Mouse (Mus musculus) left cerebral cortex, postnatal 10 days (tissue): ENCODE results near the gene Rgma. TPM values are rescaled to one million over a fixed set of nuclear protein-coding genes. Genes with fewer than 3 reads are reported as not detected.
A peak's percentile ranks its signal among the peaks of the same experiment; 100 is the strongest.

Experiments used
- DNase-seq, 2 experiments: peaks; one replicate each; pipeline ENCODE4 v3.0.0; 2021 to 2022; ENCODE audit warnings: low spot score in 2 of 2, mixed read lengths in 1 of 2; ENCODE audit errors: extremely low spot score in 1 of 2
- intact Hi-C: fragments of 180-260 bp; cut with DNase I; formaldehyde crosslinking; loops from one replicate; pipeline ENCODE4 v1.15.1; 2025
- total RNA-seq, 2 experiments: library from RNA; stranded (reverse); gene quantifications; 2 replicates each; pipeline ENCODE4 v1.2.3; 2021

Rgma gene
- total RNA-seq, 2 experiments from 2014 or later: 151 to 153 TPM

DNA sequence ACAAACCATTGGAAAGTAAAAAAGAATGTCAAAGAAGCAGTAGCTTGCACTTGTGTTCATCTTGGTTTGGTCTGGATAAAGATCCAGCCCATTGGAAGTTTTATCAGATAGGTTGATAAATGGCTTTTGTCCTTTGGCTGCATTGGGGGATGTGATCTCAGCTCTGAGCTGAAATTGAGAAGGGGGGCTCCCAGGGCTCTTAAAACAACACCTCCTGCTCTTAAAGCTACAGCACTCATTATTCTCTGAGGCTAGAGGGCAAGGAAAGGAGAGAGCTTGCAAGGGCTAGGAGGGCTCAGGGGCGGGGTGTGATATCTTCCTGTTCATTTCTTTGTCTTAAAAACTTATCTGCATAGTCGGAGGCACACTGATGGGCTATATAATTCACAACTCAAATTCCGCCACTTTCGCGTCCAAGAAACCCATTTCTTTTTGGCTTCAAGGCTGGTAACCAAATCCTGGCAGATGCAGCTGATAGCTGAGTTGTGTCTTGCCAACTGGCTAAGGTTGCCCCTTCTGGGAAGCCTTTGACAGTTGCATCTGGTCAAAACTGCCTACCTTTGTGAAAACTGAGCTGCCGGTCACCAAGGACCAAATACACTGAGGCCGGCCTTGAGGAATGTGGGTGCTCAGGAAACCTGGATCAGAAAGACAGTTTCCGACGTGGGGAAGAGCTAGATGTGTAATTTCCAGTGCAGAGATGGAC is 18.2 kb downstream of the Rgma start:
- DNase-seq: no peak
- intact Hi-C loops: no loop called here

DNA sequence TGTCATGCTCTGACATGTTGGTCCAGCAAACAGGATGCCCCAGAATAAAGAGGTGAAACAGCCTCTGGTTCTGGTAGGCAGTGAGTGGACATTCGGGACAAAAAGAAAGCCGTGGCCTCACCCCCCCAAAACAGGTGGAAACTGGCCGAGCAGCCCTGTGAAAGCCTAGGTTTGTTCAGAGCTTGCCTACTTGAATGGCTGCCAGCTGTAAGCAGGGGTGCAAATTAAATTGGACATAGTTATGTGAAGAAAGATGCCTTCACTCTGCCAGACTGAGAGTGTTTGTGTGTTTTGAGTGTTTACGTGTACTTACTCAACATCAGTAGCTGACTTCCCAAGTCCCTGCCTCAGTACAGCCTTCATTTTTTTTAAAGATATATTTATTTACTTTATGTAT is 18.7 kb downstream of the Rgma start:
- intact Hi-C loops: no loop called here
- DNase-seq: no peak

DNA sequence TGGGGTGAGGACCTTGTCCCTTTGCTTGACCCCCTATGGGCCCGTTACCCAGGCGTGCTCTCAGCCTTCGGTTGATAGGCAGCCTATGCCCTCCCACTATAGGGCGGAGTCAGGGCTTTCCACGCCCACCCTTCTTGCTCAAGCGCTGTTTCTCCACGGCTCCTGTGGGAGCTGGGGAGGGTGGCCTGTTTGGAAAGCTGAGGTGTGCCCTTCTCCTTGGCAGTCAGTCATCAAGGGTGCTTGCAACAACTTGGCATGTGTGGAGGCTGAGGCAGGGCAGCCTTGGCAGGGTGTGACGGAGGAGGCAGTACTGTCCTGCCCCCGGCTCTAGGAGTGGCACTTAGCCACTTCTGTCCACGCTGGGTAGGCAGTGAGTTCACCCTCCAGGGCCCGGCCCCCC is 23.0 kb downstream of the Rgma start:
- intact Hi-C loops: no loop called here
- peak in 1 of 2 experiments; percentile 77 for DNase-seq

DNA sequence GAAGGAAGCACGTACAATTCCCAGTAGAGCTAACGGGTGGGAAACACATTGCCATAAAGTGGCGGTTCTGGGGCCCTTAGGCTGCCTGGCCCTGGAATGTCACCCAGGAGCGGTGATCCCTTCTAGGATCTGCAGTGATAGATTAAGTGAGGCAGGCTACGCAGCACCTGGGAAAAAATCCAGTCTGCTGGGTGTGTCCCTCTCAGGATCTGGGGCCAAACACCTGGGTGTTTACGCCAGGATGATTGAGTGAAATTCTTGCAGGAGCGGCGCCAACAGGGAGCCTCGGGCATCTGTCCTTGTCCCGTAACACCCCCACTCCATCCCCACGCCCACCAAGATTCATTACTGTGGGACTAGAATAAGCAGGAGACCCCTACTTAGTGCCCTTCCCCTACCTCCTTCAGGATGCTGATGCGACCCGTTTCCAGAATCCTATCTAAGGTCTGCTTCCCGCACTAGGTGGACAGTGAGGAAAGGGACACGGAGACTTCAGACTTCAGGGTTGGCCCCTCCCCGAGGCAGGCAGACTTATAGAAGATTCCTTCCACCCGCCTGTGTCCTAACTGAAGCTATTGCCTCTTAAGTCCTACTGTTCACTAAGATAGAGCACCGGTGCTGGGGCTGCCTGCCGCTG is 23.6 kb downstream of the Rgma start:
- intact Hi-C loops: no loop called here
- DNase-seq: no peak

DNA sequence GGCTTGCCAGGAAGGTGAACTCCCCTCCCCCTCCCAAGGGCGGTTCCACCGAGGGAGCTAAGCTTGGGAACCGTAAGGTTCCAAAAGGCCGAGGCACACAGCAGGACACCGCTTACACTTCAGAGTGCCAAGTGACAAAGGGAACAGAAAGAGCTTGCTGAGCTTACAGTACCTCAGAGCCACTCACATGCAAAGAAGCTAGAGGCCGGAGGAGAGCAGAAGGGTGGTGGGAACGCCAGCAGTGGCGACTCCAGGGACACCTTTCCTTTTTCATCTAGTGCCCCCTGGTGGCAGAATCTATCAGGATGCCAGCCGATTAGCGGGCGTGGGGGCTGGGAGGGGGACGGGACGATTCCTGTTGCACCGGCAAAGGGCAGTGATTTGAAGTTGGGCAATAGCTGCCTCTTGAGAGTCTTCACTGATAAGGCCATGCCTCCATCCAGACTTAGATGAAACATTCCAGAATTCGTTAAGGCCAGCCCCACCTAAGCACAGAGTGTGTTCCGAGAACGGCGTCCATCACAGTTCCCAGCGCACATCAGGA is 24.3 kb downstream of the Rgma start:
- intact Hi-C loops: no loop called here
- DNase-seq: peak in 1 of 2 experiments; percentile 85

DNA sequence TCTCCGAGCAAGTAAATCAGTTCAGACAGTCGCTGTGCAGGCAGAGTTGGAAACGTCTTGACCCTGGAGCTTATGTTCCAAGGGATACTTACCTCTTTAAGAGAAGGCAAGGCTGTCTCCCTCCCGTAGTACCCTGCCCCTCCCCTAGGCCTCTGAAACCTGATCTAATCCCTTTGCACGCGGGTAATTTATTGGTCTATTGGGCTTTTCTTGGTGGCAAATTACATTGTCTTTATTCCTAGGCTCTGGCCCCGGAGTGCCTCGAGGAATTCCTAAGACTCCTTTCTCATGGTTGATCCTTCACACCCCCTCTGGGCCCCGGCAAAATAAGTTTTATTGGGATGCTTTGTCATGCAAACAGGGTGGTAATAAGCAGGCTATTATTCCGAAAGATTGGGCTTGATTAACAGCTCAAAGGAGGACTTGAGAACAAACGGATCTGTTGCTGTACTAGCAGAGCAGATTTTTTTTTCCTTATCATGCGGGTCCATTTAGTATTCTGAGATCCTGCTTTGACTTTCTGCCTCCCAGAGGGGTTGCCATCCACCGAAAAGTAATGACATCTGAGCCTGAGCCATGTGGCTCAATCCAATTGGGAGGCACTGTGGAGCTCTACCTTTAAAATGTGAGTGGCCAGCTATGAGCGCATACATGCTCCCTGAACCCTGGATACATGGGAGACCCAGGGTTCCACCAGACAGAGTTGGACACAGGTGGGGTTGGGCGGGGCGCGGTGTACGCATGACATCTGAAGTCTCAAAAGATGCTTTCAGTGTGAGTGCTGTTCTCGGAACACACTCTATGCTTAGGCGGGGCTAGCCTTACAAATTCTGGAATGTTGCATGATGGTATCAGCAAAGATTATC is 25.0 kb downstream of the Rgma start:
- DNase-seq: no peak
- intact Hi-C loops: no loop called here

DNA sequence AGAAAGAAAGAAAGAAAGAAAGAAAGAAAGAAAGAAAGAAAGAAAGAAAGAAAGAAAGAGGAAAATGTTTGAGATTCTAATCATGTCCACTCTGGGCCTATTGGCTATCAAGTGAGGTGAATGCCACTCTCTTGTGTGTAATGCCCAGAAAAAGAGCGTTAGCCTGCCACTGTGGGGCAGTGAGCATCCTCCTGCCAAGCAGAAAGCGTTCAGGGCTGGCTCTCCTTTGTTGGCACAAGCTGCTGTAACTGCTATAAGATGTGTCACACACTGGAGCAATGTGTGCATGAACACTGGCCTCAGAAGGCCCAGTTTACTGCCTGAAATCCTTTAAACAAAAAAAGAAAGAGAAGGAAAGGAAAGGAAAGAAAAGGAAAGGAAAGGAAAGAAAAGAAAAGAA is 26.8 kb downstream of the Rgma start:
- intact Hi-C loops: no loop called here
- no peak for DNase-seq

DNA sequence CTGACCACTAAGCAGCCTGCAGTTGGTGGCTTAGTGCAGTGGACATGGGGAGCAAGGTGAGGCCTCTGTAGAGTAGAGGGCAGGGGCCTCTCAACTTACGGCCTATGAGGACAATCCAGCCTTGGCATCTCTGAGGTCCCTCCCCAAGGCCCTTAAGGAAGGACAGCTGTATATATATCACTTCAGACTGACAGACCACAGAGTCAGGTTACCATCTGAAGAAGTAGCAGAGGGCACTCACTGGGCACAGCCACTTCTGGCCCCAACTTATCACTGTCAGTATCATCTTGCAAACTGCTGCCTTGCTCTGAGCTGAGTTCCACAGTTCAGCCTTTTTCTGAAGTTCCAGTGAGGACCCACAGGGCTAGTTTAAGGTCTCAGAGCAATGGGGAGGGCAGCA is 27.4 kb downstream of the Rgma start:
- intact Hi-C loops: no loop called here
- no peak for DNase-seq

DNA sequence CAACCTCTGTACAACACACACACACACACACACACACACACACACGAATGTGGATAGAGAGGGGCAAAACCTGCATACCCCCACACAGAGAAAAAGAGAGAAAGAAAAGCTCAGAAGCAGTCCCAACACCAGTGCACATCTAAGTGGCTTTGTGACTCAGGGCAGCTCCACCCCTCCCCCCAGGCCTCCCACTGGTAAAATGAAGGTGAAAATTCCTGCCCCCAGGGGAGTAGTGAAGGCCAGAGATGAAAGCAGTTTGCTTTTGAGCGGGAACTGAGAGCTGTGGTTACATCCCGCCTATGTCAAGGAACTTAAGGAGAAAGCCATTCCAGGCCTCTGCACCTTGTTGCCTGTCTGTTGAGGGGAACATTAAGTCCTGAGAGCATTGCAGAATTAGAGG is 28.2 kb downstream of the Rgma start:
- no peak for DNase-seq
- intact Hi-C loops: no loop called here

DNA sequence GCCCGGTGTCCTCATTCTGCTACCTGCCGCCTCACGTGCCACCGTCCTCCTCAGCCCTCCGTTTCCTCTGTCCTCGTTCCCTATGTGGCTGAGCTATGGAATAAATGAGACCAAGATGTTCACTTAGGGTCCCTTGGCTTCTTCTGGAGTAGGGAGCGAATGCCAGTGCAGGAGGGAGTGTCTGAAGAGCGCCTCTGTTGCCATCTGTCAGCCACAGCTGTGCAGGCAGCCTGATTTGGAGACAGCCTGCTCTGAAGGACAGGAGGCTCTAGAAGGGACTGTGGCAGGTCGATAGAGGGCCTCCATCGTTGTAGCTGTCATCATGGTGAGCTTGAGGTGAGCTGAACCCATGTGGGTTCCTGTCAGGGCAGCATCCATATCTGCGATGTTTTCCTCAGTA is 30.2 kb downstream of the Rgma start:
- intact Hi-C loops: no loop called here
- DNase-seq: no peak

DNA sequence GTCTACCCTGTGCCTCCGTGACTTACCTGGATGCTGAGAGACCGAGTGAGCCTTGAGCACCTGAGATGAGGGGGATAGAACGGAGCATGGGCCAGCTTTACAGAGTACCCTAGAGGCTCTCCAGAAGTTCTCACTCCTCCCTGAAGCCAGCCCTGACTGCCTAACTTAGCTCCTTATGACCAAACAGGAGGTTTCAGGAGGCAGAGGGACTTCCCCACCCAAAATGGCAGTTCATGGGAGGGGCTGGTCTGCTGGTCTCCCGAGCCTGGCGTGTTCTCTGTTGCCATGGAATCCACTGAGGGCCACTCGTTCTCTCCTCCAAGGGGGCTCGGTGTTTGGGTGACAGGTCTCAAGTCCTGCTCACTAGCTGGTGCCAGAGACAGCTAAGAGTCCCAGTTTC is 36.2 kb downstream of the Rgma start:
- no peak for DNase-seq
- intact Hi-C loops: no loop called here

DNA sequence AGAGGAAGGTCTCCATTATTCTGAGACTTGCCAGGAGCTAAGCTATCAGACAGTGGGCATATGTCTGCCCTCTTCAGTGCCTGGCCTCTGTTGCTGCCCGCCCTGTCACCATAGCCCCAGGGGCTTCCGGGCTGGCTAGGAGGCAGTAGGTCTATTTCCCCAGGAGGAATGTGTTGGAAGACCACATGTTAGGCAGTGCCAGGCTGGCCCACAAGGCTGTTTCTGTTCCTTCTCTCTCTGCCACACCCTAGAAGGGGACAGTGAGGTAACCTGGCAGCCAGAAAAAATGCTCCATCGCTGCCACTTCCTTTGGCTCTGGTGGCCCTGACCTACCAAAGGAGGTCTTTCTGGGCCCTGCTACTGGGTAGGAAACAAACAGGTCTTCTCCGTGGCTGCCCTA is 36.7 kb downstream of the Rgma start:
- intact Hi-C loops: no loop called here
- DNase-seq: no peak

DNA sequence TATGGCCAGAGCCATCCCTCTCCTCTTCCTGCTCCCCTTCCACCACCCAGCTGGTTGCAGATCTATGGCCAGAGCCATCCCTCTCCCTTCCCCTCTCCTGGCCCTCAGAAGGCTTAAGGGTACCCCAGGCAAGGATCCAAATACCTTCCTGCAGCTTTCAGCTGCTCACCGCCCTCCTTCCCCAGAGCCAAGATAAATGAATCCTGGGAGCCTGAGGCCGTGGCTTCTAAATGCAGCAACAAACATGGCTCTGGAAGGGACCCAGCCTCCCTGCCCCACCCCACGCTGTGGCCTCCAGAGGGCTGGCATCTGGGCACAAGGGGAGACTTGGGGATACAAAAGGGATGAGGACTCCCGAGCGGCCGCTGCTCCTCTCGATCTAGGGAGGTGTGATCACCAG is 37.1 kb downstream of the Rgma start:
- no peak for DNase-seq
- intact Hi-C loops: no loop called here

DNA sequence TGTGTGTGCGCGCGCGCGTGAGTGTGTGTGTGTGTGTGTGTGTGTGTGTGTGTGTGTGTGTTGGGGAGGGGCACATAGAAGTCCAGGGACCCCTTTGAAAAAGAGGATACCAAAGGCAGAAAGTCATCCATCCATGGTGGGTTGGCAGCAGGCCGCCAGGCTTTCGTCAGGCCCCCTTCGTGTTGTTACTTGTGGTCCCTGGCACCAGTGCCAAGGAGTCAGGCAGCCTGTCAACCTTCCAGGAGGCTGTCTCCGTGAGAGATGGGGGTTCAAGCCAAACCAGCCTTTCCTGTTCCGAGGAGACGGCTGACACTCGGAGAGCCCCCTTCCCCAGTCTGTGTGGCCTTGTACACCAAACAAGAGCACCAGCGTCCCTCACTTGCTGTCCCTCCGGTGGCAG is 38.9 kb downstream of the Rgma start:
- intact Hi-C loops: no loop called here

DNA sequence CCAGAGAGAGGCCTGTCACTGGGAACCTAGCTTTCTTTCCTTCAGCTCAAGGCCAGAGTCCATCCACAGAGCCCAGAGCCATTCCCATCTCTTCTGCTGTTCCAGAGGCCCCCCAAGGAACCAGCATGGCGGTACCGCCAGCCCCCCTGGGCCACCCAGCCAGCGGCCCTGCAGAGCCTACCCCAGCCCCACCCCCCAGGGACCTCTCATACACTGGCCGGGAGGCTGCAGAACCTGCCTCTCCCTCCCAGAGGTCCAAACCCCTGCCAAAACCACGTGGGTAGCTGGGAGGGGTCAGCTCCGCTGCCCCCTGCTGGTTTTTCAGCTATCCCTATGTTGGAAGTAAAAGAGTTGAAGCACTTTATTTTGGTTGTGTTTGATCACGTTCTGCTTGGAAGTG is 44.1 kb downstream of the Rgma start:
- intact Hi-C loops: no loop called here
- DNase-seq: peak in 1 of 2 experiments; percentile 51

More for the DNA sequence above, 38.9 kb downstream of the Rgma start:
- DNase-seq: peak in 1 of 2 experiments; percentile 39

DNA sequence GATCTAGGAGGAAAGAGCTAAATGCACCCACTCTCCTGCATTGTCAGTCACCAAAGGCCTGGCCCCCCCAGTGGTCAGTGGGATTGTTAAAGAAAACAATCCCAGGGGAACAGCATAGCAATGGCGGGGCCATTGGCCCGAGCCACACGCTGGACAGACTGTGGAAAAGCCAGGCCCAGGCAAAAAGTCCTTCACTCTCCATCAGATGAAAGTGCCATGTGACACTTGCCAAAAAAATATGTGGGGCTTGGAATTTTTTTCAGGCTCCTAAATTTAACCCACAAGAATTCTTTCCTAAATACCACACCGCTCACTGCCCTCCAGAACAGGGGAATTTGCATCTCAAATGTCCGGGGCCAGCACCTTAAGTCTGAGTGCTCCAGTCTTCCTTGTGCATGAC is 45.5 kb downstream of the Rgma start:
- DNase-seq: no peak
- intact Hi-C loops: loop anchor here (1.0 kb wide), 1 partner anchor 1021 kb away; no protein-coding TSS in a partner anchor

DNA sequence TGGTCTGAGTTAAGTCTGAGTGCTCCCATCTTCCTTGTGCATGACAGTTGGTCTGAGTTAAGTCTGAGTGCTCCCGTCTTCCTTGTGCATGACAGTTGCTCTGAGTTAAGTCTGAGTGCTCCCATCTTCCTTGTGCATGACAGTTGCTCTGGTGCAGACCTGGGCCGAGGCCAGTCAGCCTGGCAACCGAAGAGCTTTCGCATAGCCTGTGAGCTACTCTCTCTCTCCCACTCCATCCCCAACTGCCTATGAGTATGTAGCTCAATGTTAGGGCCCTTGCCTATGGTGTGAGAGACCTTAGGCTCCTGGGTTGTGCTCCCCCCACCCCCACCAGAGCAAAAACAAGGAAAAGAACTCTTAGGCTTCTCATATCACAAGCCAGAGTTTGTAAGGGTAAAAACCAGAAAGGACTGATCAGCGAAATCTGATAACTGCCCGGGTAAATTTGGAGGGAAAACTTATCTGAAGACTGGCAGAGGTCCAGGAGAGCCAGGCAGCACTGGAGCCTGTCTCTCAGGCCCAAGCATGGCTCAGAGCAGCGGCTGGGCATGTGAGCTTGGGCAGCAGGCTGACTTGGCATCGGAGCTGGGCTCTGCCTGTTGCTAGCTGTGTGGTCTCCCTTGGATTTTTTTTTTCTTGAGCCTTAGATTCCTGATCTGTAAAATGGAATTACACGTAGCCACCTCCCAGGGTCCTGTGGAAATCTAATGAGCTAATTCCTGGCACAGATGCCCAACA is 46.1 kb downstream of the Rgma start:
- no peak for DNase-seq
- intact Hi-C loops: loop anchor here (1.0 kb wide), 1 partner anchor 1021 kb away; no protein-coding TSS in a partner anchor

DNA sequence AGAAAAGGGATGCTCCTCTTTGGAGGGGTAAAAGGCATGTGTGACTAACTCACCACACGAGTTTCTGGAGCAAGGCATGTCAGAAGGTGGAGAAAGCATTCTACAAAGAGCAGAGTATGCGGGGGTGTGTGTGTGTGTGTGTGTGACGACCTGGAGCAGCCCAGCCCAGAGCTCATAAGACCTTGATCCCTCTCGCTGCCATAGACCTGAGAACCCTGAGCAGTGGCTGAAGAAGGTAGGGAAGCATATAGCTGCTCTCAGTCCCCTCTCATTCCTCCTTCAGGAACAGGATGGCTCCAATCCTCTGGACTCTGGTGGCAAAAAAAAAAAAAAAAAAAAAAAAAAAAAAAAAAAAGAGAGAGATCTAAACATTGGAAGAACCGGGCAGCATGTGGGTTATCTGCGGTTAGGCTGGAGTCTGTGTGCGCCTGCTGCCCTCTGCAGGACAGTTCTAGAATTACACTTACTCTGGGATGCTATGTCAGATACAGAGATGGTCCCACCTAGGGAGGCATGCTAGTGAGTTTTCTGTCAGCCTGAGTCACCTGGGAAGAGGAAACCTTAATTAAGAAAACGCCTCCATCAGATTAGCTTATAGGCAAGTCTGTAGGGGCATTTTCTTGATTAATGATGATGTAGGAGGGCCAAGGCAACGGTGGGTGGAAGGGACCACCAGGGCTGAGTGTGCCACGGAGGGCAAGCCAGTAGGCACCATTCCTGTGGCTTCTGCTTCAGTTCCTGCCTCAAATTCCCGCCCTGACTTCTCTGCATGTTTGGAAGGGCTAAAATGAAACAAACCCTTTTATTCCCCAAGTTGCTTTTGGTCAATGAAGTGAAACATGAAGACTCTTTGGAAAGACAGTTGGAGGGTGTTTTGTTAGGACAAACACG is 47.2 kb downstream of the Rgma start:
- DNase-seq: peak; percentile 81 to 87
- intact Hi-C loops: no loop called here
